Mouse (Mus musculus) gastrocnemius, postnatal 36 days (tissue): ENCODE data around the gene Tmem242. TPM values are rescaled to one million over a fixed set of nuclear protein-coding genes. Genes with fewer than 3 reads are reported as not detected.
"Not testable (repeated sequence)": the region's sequence is repeated elsewhere in the genome, so short reads cannot be mapped to it uniquely, and the experiment has no call there.

Source experiments
- DNase-seq, 2 experiments: peaks; one replicate each; pipeline ENCODE4 v3.0.0; 2022
- intact Hi-C: fragments of 180-260 bp; cut with DNase I; formaldehyde crosslinking; loops from one replicate; pipeline ENCODE4 v1.15.1; 2025
- long read RNA-seq, 2 experiments: library from polyadenylated mRNA; stranded (forward); transcript quantifications; one replicate each; pipeline ENCODE4 v2.0.0; 2021
- total RNA-seq, 2 experiments: library from RNA; stranded (reverse); gene quantifications; 2 replicates each; pipeline ENCODE4 v1.2.3; 2021

The Tmem242 gene
- 100 to 1,000 TPM; 131 to 146 TPM for total RNA-seq
- long read RNA-seq, experiment 1, transcript Tmem242-201 (4 exons, 948 nt), result major isoform, 136 of 252 reads
- long read RNA-seq, experiment 1, partial matches to known transcripts, result 2 of 252 reads
- long read RNA-seq, experiment 1, other reads (novel, unspliced or antisense), result 113 of 252 reads
- long read RNA-seq, experiment 2, transcript Tmem242-201 (4 exons, 948 nt), result major isoform, 166 of 322 reads
- long read RNA-seq, experiment 2, partial matches to known transcripts, result 5 of 322 reads
- long read RNA-seq, experiment 2, other reads (novel, unspliced or antisense), result 151 of 322 reads

DNA sequence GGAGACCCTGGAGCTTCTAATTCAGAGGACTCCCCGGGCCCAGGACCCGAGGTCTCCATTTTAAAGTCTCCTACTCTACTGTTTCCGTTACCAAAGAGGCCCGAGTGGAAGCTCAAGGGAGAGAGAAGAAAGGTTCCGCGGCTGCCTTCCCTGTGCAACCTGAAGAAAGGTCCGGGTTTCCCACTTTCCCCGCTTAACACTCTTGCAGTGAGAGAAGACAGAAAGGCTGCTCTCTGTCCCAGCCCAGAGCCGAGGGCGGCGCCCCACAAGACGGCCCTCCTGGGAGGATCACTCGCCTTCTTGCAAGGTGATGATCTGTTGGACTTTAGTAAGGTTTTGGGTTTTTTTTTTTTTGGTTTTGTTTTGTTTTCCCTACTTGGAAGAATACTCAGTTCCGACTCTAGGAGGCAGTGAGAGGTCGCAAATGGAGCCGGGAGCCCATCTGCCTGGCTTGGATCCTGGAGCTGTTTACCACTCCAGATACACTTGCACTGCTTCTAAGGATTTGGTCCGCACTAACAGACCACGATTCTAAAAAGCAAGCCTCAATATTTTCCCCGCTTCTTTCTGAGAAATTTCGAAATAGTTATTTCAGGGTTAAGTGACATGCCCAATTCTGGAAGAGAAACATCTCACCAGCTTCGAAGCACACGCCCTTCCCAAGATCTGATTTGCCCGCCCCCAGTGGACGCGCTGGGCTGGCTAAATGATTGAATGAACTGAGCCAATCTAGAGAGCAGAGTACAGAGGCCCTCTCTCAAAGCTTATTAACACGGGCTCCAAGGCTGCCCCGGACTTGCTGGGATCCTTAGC, at the start of gene Tmem242:
TSS of gene Tmem242 (minus strand) at position 101 of the 813 bp plus-strand sequence.
- peak; percentile 88 to 92 for DNase-seq
- intact Hi-C loops, result loop anchor here (5.0 to 10.0 kb wide), 2 partner anchors 52 to 454 kb away; partner anchors contain the start of gene Zdhhc14

DNA sequence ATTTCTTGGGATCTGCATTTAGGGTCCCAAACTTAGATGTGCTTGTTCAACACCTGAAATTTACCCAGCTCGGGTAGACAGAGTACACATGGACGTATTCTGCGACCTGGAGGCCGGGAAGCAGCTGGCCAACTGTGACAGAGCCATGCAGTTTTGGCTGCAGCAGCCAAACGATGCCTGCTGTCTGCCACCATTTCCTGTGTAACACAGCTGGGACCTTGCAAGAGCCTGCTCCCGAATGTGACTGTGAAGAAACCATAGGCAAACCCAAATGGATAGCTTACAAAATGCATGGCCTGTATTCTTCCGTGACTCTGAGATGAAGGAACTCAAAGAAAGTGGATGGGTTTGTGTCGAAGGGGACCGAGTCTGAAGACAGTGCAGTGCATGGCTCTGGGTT, 48.1 kb upstream of the Tmem242 start:
- no peak for DNase-seq
- intact Hi-C loops, result no loop called here

DNA sequence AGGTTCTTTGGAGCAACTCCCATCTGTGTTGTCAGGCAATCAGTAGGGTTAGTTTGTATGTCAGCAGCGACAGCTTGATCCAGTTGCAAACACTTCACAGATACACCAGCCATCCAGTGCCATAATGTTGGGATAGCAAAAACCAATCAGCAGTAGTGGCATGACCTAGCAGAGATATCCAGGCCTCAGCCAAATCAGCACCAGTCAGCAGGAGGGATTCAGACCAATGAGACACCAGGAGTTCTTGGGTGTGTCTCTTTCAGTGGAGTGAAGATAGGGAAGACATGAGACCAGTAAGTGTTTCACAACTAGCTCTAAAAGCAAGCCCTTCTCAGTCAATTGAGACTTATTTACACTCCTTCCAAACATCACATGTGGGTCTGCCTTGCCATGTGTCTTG, 44.6 kb upstream of the Tmem242 start:
- DNase-seq, result no peak
- intact Hi-C loops, result no loop called here

DNA sequence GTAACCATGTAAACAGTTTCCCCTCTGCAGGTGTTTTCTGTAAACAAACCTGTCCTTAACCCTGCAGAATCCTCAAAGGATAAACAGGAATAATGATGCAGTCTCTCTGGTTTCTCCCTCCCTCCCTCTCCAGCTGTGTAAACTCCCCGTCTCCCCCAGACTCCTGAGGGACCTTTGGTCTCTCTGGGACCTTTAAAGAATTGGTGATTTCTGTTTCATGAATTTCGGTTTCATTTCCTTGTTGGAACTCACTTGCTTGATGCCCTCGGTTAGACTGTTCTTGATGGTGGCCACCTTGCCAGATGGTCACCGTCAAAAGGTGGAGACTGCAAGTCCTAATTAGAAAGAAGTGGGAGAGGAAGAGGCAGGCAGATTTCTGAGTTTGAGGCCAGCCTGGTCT, 43.4 kb upstream of the Tmem242 start:
- no peak for DNase-seq
- intact Hi-C loops, result no loop called here

DNA sequence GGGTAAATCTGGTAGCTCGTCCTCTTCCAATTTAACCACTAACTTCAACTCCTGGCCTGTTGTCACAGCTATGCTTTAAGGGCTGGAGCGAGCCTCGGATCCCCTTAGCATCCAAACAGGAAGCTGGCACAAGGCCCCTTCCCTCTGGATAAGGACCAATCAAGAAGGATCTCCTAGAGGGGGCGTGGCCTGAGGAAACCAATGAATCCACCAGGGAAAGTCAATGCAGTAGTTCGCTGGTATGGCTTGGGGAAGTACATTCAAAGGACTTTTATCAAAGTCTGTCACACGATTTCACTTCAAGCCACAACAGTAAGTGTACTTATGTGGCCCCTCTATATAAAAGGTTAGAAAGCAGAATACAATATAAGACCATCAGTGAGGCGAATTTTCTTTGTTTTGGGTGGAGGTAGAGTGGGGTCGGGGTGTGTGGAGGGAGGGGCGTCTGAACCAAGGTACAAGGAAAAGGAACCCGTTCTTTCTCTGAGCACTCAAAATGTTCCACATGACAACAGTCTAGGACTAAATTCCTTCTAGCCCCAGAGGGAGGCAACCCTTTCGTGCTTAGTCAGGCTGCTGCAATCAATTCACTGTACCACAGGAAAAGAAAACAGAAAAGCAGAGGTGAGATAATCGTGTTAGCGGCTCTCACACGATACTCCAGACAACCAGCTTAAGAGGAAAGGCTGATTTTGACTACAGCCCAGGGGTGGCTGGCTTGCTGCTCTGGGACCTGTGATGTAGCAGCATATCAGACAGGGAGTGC, 36.1 kb upstream of the Tmem242 start:
- intact Hi-C loops, result no loop called here
- DNase-seq, result no peak

DNA sequence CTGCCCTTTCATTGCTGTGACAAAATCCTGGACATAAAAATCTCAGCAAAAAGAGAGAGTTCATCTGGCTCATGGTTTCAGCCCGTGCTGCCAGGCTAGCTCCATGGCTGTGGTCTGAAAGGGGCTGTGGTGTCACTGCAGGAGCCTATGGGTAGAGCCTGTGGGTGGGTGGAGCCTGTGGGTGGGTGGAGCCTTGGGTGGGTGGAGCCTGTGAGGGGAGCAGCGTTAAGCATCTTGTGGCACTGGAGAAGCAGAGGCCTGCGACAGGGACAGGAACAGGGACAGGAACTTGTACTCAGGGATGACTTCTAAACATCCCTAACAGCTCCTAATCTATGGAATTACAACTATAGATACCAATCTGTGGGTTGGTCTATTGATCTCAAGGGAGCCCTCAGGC, 32.2 kb upstream of the Tmem242 start:
- intact Hi-C loops, result no loop called here

DNA sequence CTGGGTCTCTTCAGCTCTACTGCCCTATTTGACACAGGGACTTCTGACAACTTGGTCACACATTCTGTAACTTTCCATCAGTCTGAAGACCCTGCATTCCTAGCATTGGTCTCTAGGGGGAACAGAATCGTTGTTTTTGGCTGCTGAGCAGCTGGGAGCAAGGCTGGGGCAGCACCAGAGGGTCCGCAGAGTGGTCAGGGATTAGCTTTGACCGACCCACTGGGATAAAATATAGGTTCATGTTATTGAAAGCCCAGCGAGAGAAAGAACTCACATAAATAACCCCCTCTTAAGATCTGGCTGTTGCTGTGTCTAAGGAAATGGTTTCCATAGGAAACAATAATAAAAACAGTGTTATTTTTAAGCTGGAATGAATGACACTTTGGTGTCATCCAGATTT, 27.1 kb upstream of the Tmem242 start:
- no peak for DNase-seq
- intact Hi-C loops, result no loop called here

More for the DNA sequence above, 32.2 kb upstream of the Tmem242 start:
- DNase-seq, result no peak

DNA sequence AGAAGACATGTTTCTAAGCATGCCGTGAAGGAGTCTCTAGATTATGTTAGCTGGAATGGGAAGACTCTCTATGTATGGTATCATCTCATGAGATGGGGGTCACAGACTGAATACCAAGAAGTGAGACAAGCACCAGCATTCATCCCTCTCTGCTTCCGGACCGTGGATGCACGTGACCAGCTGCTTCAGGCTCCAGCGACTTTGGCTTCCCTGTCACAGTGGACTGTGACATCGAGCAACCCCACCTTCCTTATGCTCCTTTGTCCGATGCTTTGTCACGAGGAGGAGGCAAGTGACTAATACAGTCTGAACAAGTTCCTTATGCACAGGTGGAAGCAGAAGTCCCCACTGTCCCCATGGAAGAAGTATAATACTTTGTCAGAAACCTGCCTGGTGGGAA, 26.7 kb upstream of the Tmem242 start:
- intact Hi-C loops, result no loop called here
- DNase-seq, result no peak

DNA sequence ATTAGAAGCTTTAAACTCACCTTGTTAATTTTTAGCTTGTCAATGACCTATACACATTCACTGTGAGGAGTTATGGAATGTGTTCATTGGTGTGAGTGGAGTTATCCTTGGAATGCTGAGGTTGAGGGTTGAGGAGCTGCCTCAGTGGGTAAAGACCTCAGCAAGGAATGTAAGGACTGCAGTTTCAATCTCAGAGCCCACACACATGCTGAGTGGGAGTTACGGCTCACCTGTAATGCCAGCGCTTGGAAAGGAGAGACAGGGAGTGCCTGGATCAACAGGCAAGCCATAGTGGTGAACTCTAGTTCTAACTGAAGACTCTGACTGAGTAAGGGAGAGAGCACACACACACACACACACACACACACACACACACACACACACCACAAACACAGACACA, 23.9 kb upstream of the Tmem242 start:
- DNase-seq, result no peak
- intact Hi-C loops, result no loop called here

DNA sequence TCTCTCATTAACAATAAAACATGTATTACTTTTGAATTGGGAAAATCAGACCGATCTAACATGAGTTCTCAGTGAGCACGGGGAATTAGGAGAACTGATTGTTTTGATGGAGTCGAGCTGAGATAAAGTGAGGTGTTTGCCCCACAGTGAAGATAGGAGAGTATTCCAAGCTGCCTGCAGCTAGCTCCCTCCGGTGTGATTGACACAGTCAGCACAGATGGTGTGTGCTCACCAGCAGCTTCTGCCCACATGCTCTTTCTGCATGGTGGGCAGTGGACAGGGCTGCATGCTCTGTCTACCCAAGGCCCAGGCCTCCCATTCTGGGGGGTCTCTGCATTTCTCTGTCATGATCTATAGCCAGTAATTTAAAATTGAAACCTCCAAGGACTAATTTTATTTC, 13.6 kb upstream of the Tmem242 start:
- no peak for DNase-seq
- intact Hi-C loops, result no loop called here

DNA sequence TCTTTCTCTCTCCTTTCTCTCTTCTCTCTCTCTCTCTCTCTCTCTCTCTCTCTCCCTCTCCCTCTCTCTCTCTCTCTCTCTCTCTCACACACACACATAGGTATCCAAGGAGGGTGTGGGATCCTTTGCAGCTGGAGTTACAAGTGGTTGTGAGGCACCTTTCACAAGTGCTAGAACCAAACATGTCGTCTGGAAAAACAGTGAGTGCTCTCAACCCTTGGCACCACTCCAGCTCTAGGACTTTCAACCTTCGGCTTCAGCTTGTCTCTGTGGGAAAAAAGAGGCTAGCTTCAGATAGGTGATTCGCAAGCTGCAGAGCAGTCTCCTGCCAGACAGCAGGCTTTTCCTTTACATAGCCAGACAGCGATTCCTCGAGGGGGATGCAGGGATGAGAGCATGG, 3.7 kb upstream of the Tmem242 start:
- intact Hi-C loops, result loop anchor here (5.0 to 10.0 kb wide), 2 partner anchors 49 to 451 kb away; partner anchors contain the start of gene Zdhhc14
- no peak for DNase-seq

DNA sequence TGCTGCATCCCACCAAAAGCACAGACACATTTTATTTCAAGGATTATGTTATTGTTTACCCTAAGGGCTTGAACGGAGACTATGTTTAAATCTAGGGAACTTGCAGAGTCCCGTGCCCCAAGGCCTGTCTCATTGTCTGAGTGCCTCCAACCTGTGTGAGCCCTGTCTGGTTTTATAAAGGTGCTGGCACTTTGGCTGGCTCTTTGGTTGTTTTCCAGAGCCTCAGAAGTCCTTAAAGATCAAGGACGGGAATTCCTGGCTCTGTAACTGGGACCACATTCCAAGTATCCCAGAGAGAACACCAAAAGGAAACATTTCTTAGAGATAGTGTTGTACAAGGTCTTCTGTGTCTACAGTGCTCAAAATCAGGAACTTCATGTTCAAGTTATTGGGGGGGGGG, 3.2 kb upstream of the Tmem242 start:
- no peak for DNase-seq
- intact Hi-C loops, result loop anchor here (5.0 to 10.0 kb wide), 2 partner anchors 49 to 452 kb away; partner anchors contain the start of gene Zdhhc14

DNA sequence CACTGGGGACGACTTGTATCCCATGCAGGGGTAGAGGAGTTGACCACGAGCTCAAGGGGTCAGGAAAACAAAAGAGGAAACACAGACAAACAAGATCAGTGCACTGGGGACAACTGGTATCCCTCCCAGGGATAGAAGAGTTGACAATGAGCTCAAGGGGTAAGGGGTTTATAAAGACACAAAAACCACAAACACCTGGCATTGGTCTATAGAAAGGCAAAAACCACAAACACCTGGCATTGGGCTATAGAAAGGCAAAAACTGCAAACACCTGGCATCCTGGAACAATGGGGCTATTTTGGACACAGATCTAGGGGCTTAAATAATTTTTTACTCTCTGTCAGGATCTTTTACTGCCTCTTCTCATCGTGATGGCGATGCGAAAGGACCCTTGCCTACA, 2.3 kb upstream of the Tmem242 start:
- DNase-seq, result not testable (repeated sequence)
- intact Hi-C loops, result loop anchor here (5.0 to 10.0 kb wide), 2 partner anchors 50 to 452 kb away; partner anchors contain the start of gene Zdhhc14

DNA sequence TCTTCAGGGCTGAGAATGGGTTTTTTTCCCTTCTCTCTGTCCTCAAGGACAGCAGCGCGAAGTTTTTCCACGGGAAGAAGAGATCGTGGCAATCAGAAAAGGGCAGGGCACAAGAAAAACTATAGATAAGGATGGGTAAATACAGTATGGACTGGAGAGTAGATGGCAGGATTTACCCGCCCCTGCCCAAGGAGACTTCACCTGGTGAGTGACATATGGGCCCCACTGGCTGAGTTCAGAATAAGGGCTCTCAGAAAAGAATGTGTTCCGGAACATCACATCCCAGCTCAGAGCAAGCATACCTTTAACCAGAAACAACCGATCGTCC, 264 bp downstream of the Tmem242 start:
- intact Hi-C loops, result loop anchor here (5.0 to 10.0 kb wide), 2 partner anchors 53 to 455 kb away; partner anchors contain the start of gene Zdhhc14
- no peak for DNase-seq

DNA sequence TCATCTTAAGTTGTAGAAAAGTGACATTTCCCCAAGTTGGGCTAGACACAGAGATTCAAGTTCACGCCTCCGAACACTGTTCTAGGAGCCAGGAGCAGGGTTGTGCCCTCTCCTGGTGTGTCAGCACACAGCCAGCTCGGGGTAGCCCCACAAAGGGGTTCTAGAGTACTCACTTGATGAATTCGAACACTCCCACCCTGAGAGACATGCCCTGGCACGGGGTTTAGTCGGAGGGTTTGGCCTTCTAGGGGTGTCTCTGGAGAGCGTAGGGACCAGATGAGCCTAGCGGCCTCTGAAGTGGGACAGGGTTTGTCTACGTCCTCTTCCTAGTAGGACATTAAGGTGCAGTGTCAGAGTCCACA, 10.3 kb downstream of the Tmem242 start:
- no peak for DNase-seq
- intact Hi-C loops, result loop anchor here (2.0 kb wide), 1 partner anchor 323 kb away; no protein-coding TSS in a partner anchor

DNA sequence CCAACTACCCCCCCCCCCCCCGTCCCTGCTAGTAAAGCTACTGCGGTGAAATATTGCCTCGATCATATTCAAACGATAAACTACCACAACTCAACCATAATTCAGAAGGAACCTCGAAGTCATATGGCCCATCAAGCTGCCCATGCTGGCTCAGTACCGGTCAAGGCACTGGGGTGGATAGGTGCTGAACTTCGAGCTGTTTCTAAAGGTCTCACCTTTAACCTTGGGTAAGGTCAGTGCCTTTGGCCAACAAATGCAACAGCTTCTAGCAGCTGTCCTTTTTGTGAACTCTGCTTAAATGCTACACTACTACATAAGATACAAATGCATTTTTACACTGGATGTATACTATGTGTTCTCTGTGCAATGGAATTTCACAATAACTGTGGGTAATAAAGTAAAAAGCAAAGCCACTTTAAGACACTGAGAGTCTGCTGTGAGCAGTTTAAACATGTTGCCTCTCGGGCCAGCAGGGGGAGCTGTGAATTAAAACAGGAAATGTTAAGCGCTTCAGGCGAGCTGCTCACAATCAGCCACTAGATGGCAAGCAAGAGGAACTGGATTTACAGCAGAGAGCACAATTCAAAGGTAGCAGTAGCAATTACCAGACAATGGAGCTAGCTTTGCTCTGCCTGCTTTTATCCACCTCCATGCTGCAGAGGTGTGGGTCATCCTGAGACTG, 10.8 kb downstream of the Tmem242 start:
- intact Hi-C loops, result no loop called here
- peak; percentile 81 to 82 for DNase-seq

DNA sequence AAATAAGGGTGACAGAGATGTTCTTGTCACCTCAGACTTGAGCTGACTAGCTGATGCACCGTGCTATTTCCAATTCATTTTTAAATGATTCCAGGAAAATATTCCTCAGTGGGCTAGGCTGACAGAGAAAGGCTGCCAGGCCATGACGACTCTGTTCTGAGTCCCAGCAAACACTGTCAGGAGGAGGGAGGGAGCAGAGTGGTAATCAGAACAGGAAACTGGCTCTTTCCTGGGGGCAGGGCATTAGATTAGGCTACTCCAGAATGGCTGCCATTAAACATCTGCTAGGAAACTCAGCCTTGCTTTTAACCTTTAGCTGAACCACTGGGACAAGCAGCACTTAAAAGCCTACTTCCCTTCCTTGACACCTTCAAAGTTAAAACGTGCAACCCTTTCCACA, 14.9 kb downstream of the Tmem242 start:
- intact Hi-C loops, result no loop called here
- DNase-seq, result no peak

DNA sequence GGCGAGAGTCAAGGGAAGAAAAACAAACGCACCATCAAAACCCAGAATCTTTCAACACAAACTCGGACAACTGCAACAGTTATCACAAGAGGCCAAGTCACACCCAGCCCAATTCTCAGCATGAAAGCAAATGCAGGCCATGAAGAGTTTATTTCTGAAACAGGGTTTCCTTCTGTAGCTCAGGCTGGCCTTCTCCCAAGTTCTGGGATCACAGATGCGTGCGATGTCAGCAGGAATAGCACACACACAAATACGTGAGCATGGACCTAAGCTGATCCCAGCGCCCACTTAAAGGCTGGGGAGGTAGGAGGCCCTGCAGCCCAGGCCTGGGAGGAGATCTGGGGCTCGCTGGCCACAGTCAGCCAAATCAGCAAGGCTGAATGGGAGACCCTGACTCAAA, 15.9 kb downstream of the Tmem242 start:
- intact Hi-C loops, result no loop called here
- no peak for DNase-seq

DNA sequence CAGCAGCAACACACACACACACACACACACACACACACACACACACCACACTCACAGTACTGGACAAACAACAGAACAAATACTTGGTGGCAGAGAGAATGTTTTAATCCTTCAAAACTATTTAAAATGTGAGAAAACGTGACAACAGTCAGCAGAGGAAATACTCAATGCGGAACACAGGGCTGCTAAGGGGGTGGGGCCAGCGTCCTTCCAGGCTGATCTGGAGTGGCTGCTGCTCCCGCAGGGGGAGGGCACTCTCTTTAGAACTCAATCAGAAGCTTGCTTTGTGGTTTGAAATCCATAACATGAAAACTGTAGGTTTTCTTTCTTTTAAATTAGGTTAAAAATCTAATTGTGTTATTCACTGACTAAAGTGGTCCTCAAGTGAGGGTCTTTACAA, 18.2 kb downstream of the Tmem242 start:
- intact Hi-C loops, result no loop called here
- no peak for DNase-seq

DNA sequence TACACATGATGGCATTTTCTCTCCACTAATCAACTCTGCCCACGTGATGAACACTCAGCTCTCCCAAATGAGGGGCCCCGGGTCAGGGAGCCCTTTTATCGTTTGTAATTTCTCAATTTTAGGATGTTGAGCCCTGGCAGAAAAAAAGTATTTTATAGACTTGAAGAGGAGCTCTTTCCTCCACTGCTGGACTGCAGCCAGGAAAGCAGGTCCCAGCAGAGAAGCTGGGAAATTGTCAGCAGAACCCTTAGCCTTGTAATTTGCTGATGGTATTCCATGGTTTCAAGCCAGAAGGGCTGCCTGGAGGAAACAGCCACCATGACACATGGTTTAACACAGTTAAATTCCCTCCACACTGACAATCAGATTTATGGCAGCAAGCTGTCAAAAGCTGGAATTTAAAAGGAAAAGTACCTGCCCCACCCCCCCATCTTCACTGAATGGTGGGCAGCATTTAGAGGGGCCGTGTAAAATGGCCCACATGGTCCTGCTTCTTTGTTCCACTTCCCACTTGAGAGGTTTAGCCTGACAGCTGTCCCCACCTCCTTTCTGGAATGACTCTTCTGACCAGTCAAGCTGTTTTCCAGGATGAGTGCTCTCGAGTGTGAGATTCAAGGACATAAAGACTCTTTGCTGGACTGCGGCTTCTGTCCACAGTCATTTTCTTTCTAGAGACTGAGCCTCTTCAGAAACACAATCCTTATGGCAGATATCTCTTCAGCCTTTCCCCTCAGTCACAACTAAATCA, 20.1 kb downstream of the Tmem242 start:
- no peak for DNase-seq
- intact Hi-C loops, result no loop called here
